Mouse (Mus musculus): ENCODE data around the gene Mfsd1. TPM values are rescaled to one million over a fixed set of nuclear protein-coding genes. Genes with fewer than 3 reads are reported as not detected.

Mfsd1 gene
- polyA plus RNA-seq, 1 experiment: 20.7 TPM

GRCm38 (mm10) chr3:67576724-67577123 is 5.8 kb upstream of the Mfsd1 start:
- Histone ChIP-seq H3K4me3 (ENCODE audit: insufficient read depth, low read depth, low read length) (no peak overlapping the region), H3K27ac (replicated peaks; ENCODE audit: low read depth, low read length) (no peak overlapping the region), H3K4me1 (ENCODE audit: control insufficient read depth, insufficient read depth, insufficient read length, low read length) (no peaks in the 10 kb centered on the region)

- Histone ChIP-seq H3K27ac (replicated peaks; ENCODE audit: low read depth, low read length) (peak overlapping the region; percentile 6; the same call in 1 of the 2 replicates), H3K4me3 (ENCODE audit: insufficient read depth, low read depth, low read length) (peak overlapping the region; percentile 91), H3K4me1 (ENCODE audit: control insufficient read depth, insufficient read depth, insufficient read length, low read length) (peaks cover 4% of the 10 kb centered on the region; the same call in 1 of the 2 replicates)
Observed at GRCm38 (mm10) chr3:67583125-67583845, 744 bp downstream of the Mfsd1 start.

GRCm38 (mm10) chr3:67583846-67584186 is 1.3 kb downstream of the Mfsd1 start:
- H3K4me3 ChIP-seq (ENCODE audit: insufficient read depth, low read depth, low read length): peak overlapping the region; percentile 91; the same call in 1 of the 2 replicates
- H3K4me1 ChIP-seq (ENCODE audit: control insufficient read depth, insufficient read depth, insufficient read length, low read length): peaks cover 4% of the 10 kb centered on the region; the same call in 1 of the 2 replicates
- H3K27ac ChIP-seq (replicated peaks; ENCODE audit: low read depth, low read length): no peak overlapping the region

- Histone ChIP-seq H3K4me3 (ENCODE audit: insufficient read depth, low read depth, low read length) (no peak overlapping the region), H3K27ac (replicated peaks; ENCODE audit: low read depth, low read length) (no peak overlapping the region), H3K4me1 (ENCODE audit: control insufficient read depth, insufficient read depth, insufficient read length, low read length) (peaks cover 4% of the 10 kb centered on the region; the same call in 1 of the 2 replicates)
Observed at GRCm38 (mm10) chr3:67586511-67586910, 4.0 kb downstream of the Mfsd1 start.

- Histone ChIP-seq H3K4me1 (ENCODE audit: control insufficient read depth, insufficient read depth, insufficient read length, low read length) (peaks cover 4% of the 10 kb centered on the region; the same call in 1 of the 2 replicates), H3K27ac (replicated peaks; ENCODE audit: low read depth, low read length) (no peak overlapping the region), H3K4me3 (ENCODE audit: insufficient read depth, low read depth, low read length) (no peak overlapping the region)
Observed at GRCm38 (mm10) chr3:67587430-67587829, 4.9 kb downstream of the Mfsd1 start.

GRCm38 (mm10) chr3:67601616-67602138 is 19.1 kb downstream of the Mfsd1 start:
- Histone ChIP-seq H3K27ac (replicated peaks; ENCODE audit: low read depth, low read length) (no peak overlapping the region), H3K4me3 (ENCODE audit: insufficient read depth, low read depth, low read length) (no peak overlapping the region), H3K4me1 (ENCODE audit: control insufficient read depth, insufficient read depth, insufficient read length, low read length) (no peaks in the 10 kb centered on the region)

GRCm38 (mm10) chr3:67618222-67618621 is 35.7 kb downstream of the Mfsd1 start:
- no peaks in the 10 kb centered on the region for H3K4me1 ChIP-seq (ENCODE audit: control insufficient read depth, insufficient read depth, insufficient read length, low read length)
- no peak overlapping the region for H3K4me3 ChIP-seq (ENCODE audit: insufficient read depth, low read depth, low read length)
- H3K27ac ChIP-seq (replicated peaks; ENCODE audit: low read depth, low read length): no peak overlapping the region

GRCm38 (mm10) chr3:67624629-67625028 is 42.1 kb downstream of the Mfsd1 start:
- Histone ChIP-seq H3K4me1 (ENCODE audit: control insufficient read depth, insufficient read depth, insufficient read length, low read length) (no peaks in the 10 kb centered on the region), H3K4me3 (ENCODE audit: insufficient read depth, low read depth, low read length) (no peak overlapping the region), H3K27ac (replicated peaks; ENCODE audit: low read depth, low read length) (no peak overlapping the region)

- H3K4me3 ChIP-seq (ENCODE audit: insufficient read depth, low read depth, low read length): no peak overlapping the region
- no peaks in the 10 kb centered on the region for H3K4me1 ChIP-seq (ENCODE audit: control insufficient read depth, insufficient read depth, insufficient read length, low read length)
- H3K27ac ChIP-seq (replicated peaks; ENCODE audit: low read depth, low read length): no peak overlapping the region
Observed at GRCm38 (mm10) chr3:67643135-67643534, 60.6 kb downstream of the Mfsd1 start.

- Histone ChIP-seq H3K4me1 (ENCODE audit: control insufficient read depth, insufficient read depth, insufficient read length, low read length) (no peaks in the 10 kb centered on the region), H3K4me3 (ENCODE audit: insufficient read depth, low read depth, low read length) (no peak overlapping the region), H3K27ac (replicated peaks; ENCODE audit: low read depth, low read length) (no peak overlapping the region)
Observed at GRCm38 (mm10) chr3:67645640-67646466, 63.3 kb downstream of the Mfsd1 start.

Other genes starting within 250 kb of the Mfsd1 start
- 10.9 and 13.2 TPM in 2 replicates for gene Mlf1, start 208.6 kb upstream of the Mfsd1 start, polyA plus RNA-seq (2012; ENCODE audit: insufficient read depth, insufficient read length, missing spikeins)
- not detected in 2 replicates for gene Gm17402, start 207.6 kb upstream of the Mfsd1 start, polyA plus RNA-seq (2012; ENCODE audit: insufficient read depth, insufficient read length, missing spikeins)
- gene Gfm1, start 152.6 kb upstream of the Mfsd1 start, polyA plus RNA-seq (2012; ENCODE audit: insufficient read depth, insufficient read length, missing spikeins): 158 and 167 TPM in 2 replicates
- 3.3 and 5.4 TPM in 2 replicates for gene Lxn, start 118.8 kb upstream of the Mfsd1 start, polyA plus RNA-seq (2012; ENCODE audit: insufficient read depth, insufficient read length, missing spikeins)
- gene Rarres1, start 67.2 kb upstream of the Mfsd1 start, polyA plus RNA-seq (2012; ENCODE audit: insufficient read depth, insufficient read length, missing spikeins): 2.3 TPM in 1 of 2 replicates, not detected in the other